Mouse (Mus musculus): ENCODE measurements at regions not wholly inside any gene's neighbourhood (a gene's known extent, or its start where the extent isn't known, plus 50 kb on each side); places are given as distances from the start of the nearest gene placed in this dataset.

GRCm38 (mm10) chr14:9338220-9338619 is 672.2 kb upstream of the 4930452B06Rik start:
- Histone ChIP-seq H3K27ac (no peak overlapping the region), H3K4me2 (no peak overlapping the region), H3K9me3 (no peaks in the 10 kb centered on the region), H3K9ac (no peak overlapping the region), H3K4me3 (no peak overlapping the region), H3K27me3 (no peaks in the 10 kb centered on the region), H3K36me3 (no peaks in the 10 kb centered on the region), H3K4me1 (no peaks in the 10 kb centered on the region)
- no peak for ATAC-seq (ENCODE audit: insufficient number of reproducible peaks, low FRiP score, low TSS enrichment, low read depth)
- 68% methylated on average over 3 of the region's 3 CpGs for WGBS

GRCm38 (mm10) chr14:9337107-9337506 is 671.1 kb upstream of the 4930452B06Rik start:
- Histone ChIP-seq H3K4me2 (no peak overlapping the region), H3K9me3 (no peaks in the 10 kb centered on the region), H3K36me3 (no peaks in the 10 kb centered on the region), H3K27ac (no peak overlapping the region), H3K9ac (no peak overlapping the region), H3K4me3 (no peak overlapping the region), H3K4me1 (no peaks in the 10 kb centered on the region), H3K27me3 (no peaks in the 10 kb centered on the region)
- WGBS = 85% methylated on average over 3 of the region's 3 CpGs
- no peak for ATAC-seq (ENCODE audit: insufficient number of reproducible peaks, low FRiP score, low TSS enrichment, low read depth)

GRCm38 (mm10) chr14:9331593-9331992 is 665.6 kb upstream of the 4930452B06Rik start:
- ATAC-seq (ENCODE audit: insufficient number of reproducible peaks, low FRiP score, low TSS enrichment, low read depth) = no peak

GRCm38 (mm10) chr14:9330767-9331166 is 664.7 kb upstream of the 4930452B06Rik start:
- Histone ChIP-seq H3K4me3 (no peak overlapping the region), H3K36me3 (no peaks in the 10 kb centered on the region), H3K4me2 (no peak overlapping the region), H3K27ac (no peak overlapping the region), H3K27me3 (no peaks in the 10 kb centered on the region), H3K4me1 (no peaks in the 10 kb centered on the region), H3K9me3 (no peaks in the 10 kb centered on the region), H3K9ac (no peak overlapping the region)
- ATAC-seq (ENCODE audit: insufficient number of reproducible peaks, low FRiP score, low TSS enrichment, low read depth) = no peak

More at GRCm38 (mm10) chr14:9331593-9331992, 665.6 kb upstream of the 4930452B06Rik start:
- H3K9me3 ChIP-seq = no peaks in the 10 kb centered on the region
- no peak overlapping the region for H3K27ac ChIP-seq
- H3K4me2 ChIP-seq = no peak overlapping the region
- H3K27me3 ChIP-seq = no peaks in the 10 kb centered on the region
- H3K4me3 ChIP-seq = no peak overlapping the region
- whole genome bisulfite sequencing = 58% methylated on average over 3 of the region's 3 CpGs
- no peaks in the 10 kb centered on the region for H3K4me1 ChIP-seq
- H3K9ac ChIP-seq = no peak overlapping the region
- no peaks in the 10 kb centered on the region for H3K36me3 ChIP-seq

- Histone ChIP-seq H3K4me3 (no peak overlapping the region), H3K4me2 (no peak overlapping the region), H3K9ac (no peak overlapping the region), H3K4me1 (no peaks in the 10 kb centered on the region), H3K36me3 (no peaks in the 10 kb centered on the region), H3K9me3 (no peaks in the 10 kb centered on the region), H3K27me3 (no peaks in the 10 kb centered on the region), H3K27ac (no peak overlapping the region)
- WGBS = 84% methylated on average over 12 of the region's 12 CpGs
- ATAC-seq (ENCODE audit: insufficient number of reproducible peaks, low FRiP score, low TSS enrichment, low read depth) = no peak
These were observed 663.9 kb upstream of the 4930452B06Rik start for GRCm38 (mm10) chr14:9329839-9330485.

- Histone ChIP-seq H3K4me2 (no peak overlapping the region), H3K4me3 (no peak overlapping the region), H3K9me3 (no peaks in the 10 kb centered on the region), H3K36me3 (no peaks in the 10 kb centered on the region), H3K4me1 (no peaks in the 10 kb centered on the region), H3K9ac (no peak overlapping the region), H3K27ac (no peak overlapping the region), H3K27me3 (no peaks in the 10 kb centered on the region)
- WGBS = 78% methylated on average over 1 of the region's 1 CpGs
- ATAC-seq (ENCODE audit: insufficient number of reproducible peaks, low FRiP score, low TSS enrichment, low read depth) = no peak
These were observed 661.3 kb upstream of the 4930452B06Rik start for GRCm38 (mm10) chr14:9327344-9327743.

GRCm38 (mm10) chr14:9319842-9320241 is 653.8 kb upstream of the 4930452B06Rik start:
- H3K4me3 ChIP-seq = no peak overlapping the region
- H3K27me3 ChIP-seq = no peaks in the 10 kb centered on the region
- 39% methylated on average over 4 of the region's 4 CpGs for WGBS
- H3K36me3 ChIP-seq = no peaks in the 10 kb centered on the region
- H3K9ac ChIP-seq = no peak overlapping the region
- H3K27ac ChIP-seq = no peak overlapping the region; the same call in 1 of the 2 replicates
- H3K4me2 ChIP-seq = no peak overlapping the region
- H3K4me1 ChIP-seq = 0 out of 2 replicates have a peak, but pooled peaks cover 3% of the 10 kb centered on the region
- no peak for ATAC-seq (ENCODE audit: insufficient number of reproducible peaks, low FRiP score, low TSS enrichment, low read depth)
- H3K9me3 ChIP-seq = no peaks in the 10 kb centered on the region

- Histone ChIP-seq H3K27ac (no peak overlapping the region), H3K9ac (no peak overlapping the region), H3K36me3 (no peaks in the 10 kb centered on the region), H3K4me2 (no peak overlapping the region), H3K9me3 (no peaks in the 10 kb centered on the region), H3K4me1 (0 out of 2 replicates have a peak, but pooled peaks cover 3% of the 10 kb centered on the region), H3K27me3 (no peaks in the 10 kb centered on the region), H3K4me3 (no peak overlapping the region)
- no peak for ATAC-seq (ENCODE audit: insufficient number of reproducible peaks, low FRiP score, low TSS enrichment, low read depth)
- 86% methylated on average over 2 of the region's 2 CpGs for WGBS
These were observed 652.9 kb upstream of the 4930452B06Rik start for GRCm38 (mm10) chr14:9318796-9319465.

GRCm38 (mm10) chr14:9315224-9315623 is 649.2 kb upstream of the 4930452B06Rik start:
- no peak for ATAC-seq (ENCODE audit: insufficient number of reproducible peaks, low FRiP score, low TSS enrichment, low read depth)
- 0 out of 2 replicates have a peak, but pooled peaks cover 3% of the 10 kb centered on the region for H3K4me1 ChIP-seq
- no peaks in the 10 kb centered on the region for H3K36me3 ChIP-seq
- H3K27ac ChIP-seq = no peak overlapping the region
- H3K9me3 ChIP-seq = no peaks in the 10 kb centered on the region
- no peak overlapping the region for H3K4me3 ChIP-seq
- no peak overlapping the region for H3K4me2 ChIP-seq
- 38% methylated on average over 3 of the region's 3 CpGs for WGBS
- no peaks in the 10 kb centered on the region for H3K27me3 ChIP-seq
- no peak overlapping the region for H3K9ac ChIP-seq

GRCm38 (mm10) chr14:9296145-9296544 is 630.1 kb upstream of the 4930452B06Rik start:
- ATAC-seq (ENCODE audit: insufficient number of reproducible peaks, low FRiP score, low TSS enrichment, low read depth) = no peak
- Histone ChIP-seq H3K4me1 (no peaks in the 10 kb centered on the region), H3K36me3 (no peaks in the 10 kb centered on the region), H3K4me3 (no peak overlapping the region), H3K9ac (no peak overlapping the region), H3K27ac (no peak overlapping the region), H3K4me2 (no peak overlapping the region), H3K27me3 (no peaks in the 10 kb centered on the region), H3K9me3 (no peaks in the 10 kb centered on the region)
- WGBS = 77% methylated on average over 1 of the region's 1 CpGs

- 66% methylated on average over 2 of the region's 2 CpGs for WGBS
- Histone ChIP-seq H3K9me3 (no peaks in the 10 kb centered on the region), H3K27ac (no peak overlapping the region), H3K9ac (no peak overlapping the region), H3K4me2 (no peak overlapping the region), H3K27me3 (no peaks in the 10 kb centered on the region), H3K36me3 (no peaks in the 10 kb centered on the region), H3K4me3 (no peak overlapping the region), H3K4me1 (no peaks in the 10 kb centered on the region)
- ATAC-seq (ENCODE audit: insufficient number of reproducible peaks, low FRiP score, low TSS enrichment, low read depth) = no peak
These were observed 628.5 kb upstream of the 4930452B06Rik start for GRCm38 (mm10) chr14:9294555-9294954.

- no peak overlapping the region for H3K9ac ChIP-seq
- no peak overlapping the region for H3K27ac ChIP-seq
- no peaks in the 10 kb centered on the region for H3K9me3 ChIP-seq
- ATAC-seq (ENCODE audit: insufficient number of reproducible peaks, low FRiP score, low TSS enrichment, low read depth) = no peak
- no peaks in the 10 kb centered on the region for H3K36me3 ChIP-seq
- H3K4me1 ChIP-seq = no peaks in the 10 kb centered on the region
- H3K4me3 ChIP-seq = no peak overlapping the region
- WGBS = 74% methylated on average over 1 of the region's 1 CpGs
- no peak overlapping the region for H3K4me2 ChIP-seq
- H3K27me3 ChIP-seq = no peaks in the 10 kb centered on the region
These were observed 622.1 kb upstream of the 4930452B06Rik start for GRCm38 (mm10) chr14:9288103-9288502.
